ENCODE assay signal across 26 mouse cellular contexts in the genomic region with DNA sequence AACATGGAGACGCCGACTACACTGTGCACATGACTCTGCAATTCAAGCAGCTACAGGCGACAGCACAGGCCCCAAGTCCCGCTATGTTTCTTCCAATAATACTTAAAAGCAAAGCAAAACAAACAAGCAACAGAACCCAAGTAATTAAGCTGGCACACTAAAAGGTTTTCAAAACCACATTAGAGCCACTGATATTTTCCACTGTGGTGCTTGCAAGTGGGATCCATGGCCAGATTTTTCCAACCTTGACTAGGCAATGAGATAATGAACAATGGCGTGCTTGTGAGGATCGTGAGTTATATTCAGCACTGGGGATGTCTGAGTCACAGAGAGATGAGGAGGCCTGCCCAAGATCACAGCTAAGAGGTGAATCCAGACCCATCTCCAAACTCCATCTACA. TPM values are rescaled to one million over a fixed set of nuclear protein-coding genes. Genes with fewer than 3 reads are reported as not detected.
DNase-seq lines count a peak whose midpoint lies in the region; ATAC-seq lines count a peak whose summit lies in the region.
"Had no signal": no experiment of that assay in that cellular context is flagged by ENCODE, and none has a peak within 500 bp of the region (broad histone marks: within the 10 kb centered on the region; RNA-seq: fewer than 3 reads in every experiment).

No protein-coding gene starts in this region.

- WGBS in neural tube, embryonic 13.5 days = 68% methylated on average over 6 of the region's 6 CpGs

- no peak overlapping the region for H3K4me2 ChIP-seq in neural tube, embryonic 13.5 days
- H3K4me2 ChIP-seq: embryonic facial prominence, embryonic 13.5 days; forebrain, embryonic 12.5 days; forebrain, embryonic 15.5 days; heart, embryonic 13.5 days; hindbrain, embryonic 15.5 days; intestine, embryonic 15.5 days had no signal

- no peak overlapping the region for H3K4me3 ChIP-seq in neural tube, embryonic 13.5 days
- H3K4me3 ChIP-seq: embryonic facial prominence, embryonic 13.5 days; erythroblast, embryonic 14.5 days; forebrain, embryonic 12.5 days; forebrain, embryonic 15.5 days; heart, adult 2 months; heart, embryonic 10.5 days; heart, embryonic 13.5 days; hindbrain, embryonic 15.5 days; intestine, embryonic 15.5 days had no signal

- H3K4me1 ChIP-seq in neural tube, embryonic 13.5 days (replicated peaks) = peaks cover 49% of the 10 kb centered on the region
- H3K4me1 ChIP-seq: heart, embryonic 13.5 days; intestine, embryonic 15.5 days had no signal

- no peaks in the 10 kb centered on the region for H3K36me3 ChIP-seq in neural tube, embryonic 13.5 days
- H3K36me3 ChIP-seq: embryonic facial prominence, embryonic 13.5 days; forebrain, embryonic 12.5 days; forebrain, embryonic 15.5 days; heart, embryonic 10.5 days; heart, embryonic 13.5 days; hindbrain, embryonic 15.5 days; intestine, embryonic 15.5 days had no signal

- DNase-seq in adrenal gland, adult (ENCODE audit: inconsistent age in 2 of 2, low spot score in 1 of 2) = peak; percentile 39 to 82
- DNase-seq in adrenal gland, postnatal 14 days = no peak
- DNase-seq in neural tube, embryonic 10.5 days (ENCODE audit: extremely low spot score, low spot score) = no peak
- DNase-seq in NIH3T3 (ENCODE audit: low read depth) = peak; percentile 15
- DNase-seq in yolk sac, embryonic 10.5 days (ENCODE audit: low spot score) = no peak
- DNase-seq in layer of hippocampus, adult 18-20 months (ENCODE audit: low spot score in 2 of 2) = no peak
- DNase-seq: adrenal gland, postnatal 10 days; cerebellum, adult 11 months; cerebellum, adult 2 months; cerebellum, adult 9-11 months; cerebellum, postnatal 25 days; gastrocnemius, postnatal 10 days; gastrocnemius, postnatal 36 days; heart, adult 2 months; heart, postnatal 14 days; heart, postnatal 4 days had no signal

- no peaks in the 10 kb centered on the region for H3K27me3 ChIP-seq in neural tube, embryonic 13.5 days
- H3K27me3 ChIP-seq: embryonic facial prominence, embryonic 13.5 days; forebrain, embryonic 15.5 days; hindbrain, embryonic 15.5 days; intestine, embryonic 15.5 days had no signal

- 0 out of 2 replicates have a peak overlapping the region, but pooled peaks have one; percentile 23 for H3K27ac ChIP-seq in neural tube, embryonic 13.5 days (replicated peaks)
- H3K27ac ChIP-seq: embryonic facial prominence, embryonic 13.5 days; forebrain, embryonic 12.5 days; forebrain, embryonic 15.5 days; heart, adult 2 months; heart, embryonic 10.5 days; heart, embryonic 13.5 days; hindbrain, embryonic 15.5 days; intestine, embryonic 15.5 days had no signal

- no peak for ATAC-seq in neural tube, embryonic 13.5 days (ENCODE audit: low read depth)
- no peak for ATAC-seq in megakaryocyte progenitor cell, adult 5-6 weeks (replicated peaks; ENCODE audit: poor library complexity)
- ATAC-seq: forebrain, embryonic 15.5 days; intestine, embryonic 15.5 days had no signal

- no peaks in the 10 kb centered on the region for H3K9me3 ChIP-seq in neural tube, embryonic 13.5 days
- H3K9me3 ChIP-seq: embryonic facial prominence, embryonic 13.5 days; forebrain, embryonic 12.5 days; forebrain, embryonic 15.5 days; heart, embryonic 10.5 days; heart, embryonic 13.5 days; hindbrain, embryonic 15.5 days; intestine, embryonic 15.5 days had no signal

- H3K9ac ChIP-seq in neural tube, embryonic 13.5 days = no peak overlapping the region
- H3K9ac ChIP-seq: embryonic facial prominence, embryonic 13.5 days; forebrain, embryonic 12.5 days; forebrain, embryonic 15.5 days; heart, embryonic 13.5 days; hindbrain, embryonic 15.5 days; intestine, embryonic 15.5 days had no signal

RNA-seq across cellular contexts. Expression of a gene that starts 8.5 kb away (rescaled TPM):
- 26.5 TPM in 2 replicates for total RNA-seq in adrenal gland, postnatal 14 days (2021)
- polyA plus RNA-seq in neural tube, embryonic 13.5 days (2015; fragmentation: Nextera tagmentation; extraction: Ambion mirVana) = 4.2 and 5.6 TPM in 2 replicates
- 10 to 100 TPM; 18.0 to 21.8 TPM for total RNA-seq in layer of hippocampus, adult 18-20 months (2021)
- 1.7 and 3.6 TPM in 2 replicates for total RNA-seq in megakaryocyte progenitor cell, adult 5-6 weeks (2015)
- 0.37 and 0.41 TPM in 2 replicates for total RNA-seq in megakaryocyte progenitor cell, adult 5-6 weeks (2017)

RNA-seq across cellular contexts. Expression of a gene that starts 57.3 kb away (rescaled TPM):
- total RNA-seq in adrenal gland, postnatal 14 days (2021) = 132 and 135 TPM in 2 replicates
- 450 and 499 TPM in 2 replicates for polyA plus RNA-seq in neural tube, embryonic 13.5 days (2015; fragmentation: Nextera tagmentation; extraction: Ambion mirVana)
- 100 to 1,000 TPM; 126 to 138 TPM for total RNA-seq in layer of hippocampus, adult 18-20 months (2021)
- 102 and 121 TPM in 2 replicates for total RNA-seq in megakaryocyte progenitor cell, adult 5-6 weeks (2015)
- 80.3 and 82.4 TPM in 2 replicates for total RNA-seq in megakaryocyte progenitor cell, adult 5-6 weeks (2017)

Comparison
In these comparisons a context has a peak if more than half of its experiments do, and no peak if none do; other contexts are left out.
1. DNase-seq: peak in adrenal gland, adult (2 of 2) and NIH3T3 (single experiment); none in adrenal gland, postnatal 14 days (single experiment), neural tube, embryonic 10.5 days (single experiment), yolk sac, embryonic 10.5 days (single experiment) and layer of hippocampus, adult 18-20 months (0 of 2).